Mouse (Mus musculus) stomach, postnatal 0 days (tissue): ENCODE results near the gene Rab43. TPM values are rescaled to one million over a fixed set of nuclear protein-coding genes. Genes with fewer than 3 reads are reported as not detected.

ENCODE experiments used
- ATAC-seq: fragments of 200-750 bp; cut with Nextera tagmentation; 2 replicates; pipeline ENCODE4 v1.8.0; 2017; ENCODE audit not compliant: low FRiP score, low TSS enrichment
- DNase-seq: peaks from one replicate; pipeline ENCODE4 v3.0.0-alpha.2; 2016; ENCODE audit warnings: low spot score
- H3K27ac ChIP-seq: fragments of 300-500 bp; sonication (generic); replicated peaks from 2 replicates; pipeline ENCODE4 v1.5.1; 2014; ENCODE audit warnings: mild to moderate bottlenecking, control low read depth
- H3K27me3 ChIP-seq: fragments of 300-500 bp; sonication (generic); 2 replicates; pipeline ENCODE4 v1.6.1; 2014; ENCODE audit warnings: low read length; ENCODE audit not compliant: control insufficient read depth, insufficient read depth
- H3K36me3 ChIP-seq: fragments of 300-500 bp; sonication (generic); 2 replicates; pipeline ENCODE4 v1.6.1; 2014; ENCODE audit warnings: low read length, mixed read lengths; ENCODE audit not compliant: control insufficient read depth, insufficient read depth
- H3K4me1 ChIP-seq: fragments of 300-500 bp; sonication (generic); replicated peaks from 2 replicates; pipeline ENCODE4 v1.6.1; 2014; ENCODE audit warnings: antibody characterized with exemption; ENCODE audit not compliant: control insufficient read depth, insufficient read depth
- H3K4me2 ChIP-seq: fragments of 300-500 bp; sonication (generic); replicated peaks from 2 replicates; pipeline ENCODE4 v1.6.1; 2014; ENCODE audit warnings: low read depth, mild to moderate bottlenecking, control low read depth, moderate library complexity
- H3K4me3 ChIP-seq: fragments of 300-500 bp; sonication (generic); 2 replicates; pipeline ENCODE4 v1.5.1; 2014; ENCODE audit warnings: low read depth, low read length, control low read depth
- H3K9ac ChIP-seq: fragments of 300-500 bp; sonication (generic); 2 replicates; pipeline ENCODE4 v1.6.1; 2014; ENCODE audit warnings: mild to moderate bottlenecking, low read length, control low read depth, mixed read lengths
- H3K9me3 ChIP-seq: fragments of 300-500 bp; sonication (generic); 2 replicates; pipeline ENCODE4 v1.6.1; 2016; ENCODE audit warnings: low read length; ENCODE audit not compliant: control insufficient read depth
- CTCF ChIP-seq: IDR thresholded peaks from 2 replicates; pipeline ENCODE4 v1.5.1; 2016; ENCODE audit warnings: antibody characterized with exemption, low read depth, mild to moderate bottlenecking, moderate library complexity
- EP300 ChIP-seq: optimal IDR thresholded peaks from 2 replicates; pipeline ENCODE3; 2016; ENCODE audit warnings: antibody characterized with exemption
- WGBS: fragments of 180-500 bp; shearing (Covaris S2); extraction: QIAGEN DNeasy Blood & Tissue Kit; methylation state at CpG from one replicate; pipeline ENCODE4 v1.1.7; 2014; 5-methylcytosine and 5-hydroxymethylcytosine counted together
- polyA plus RNA-seq: library from polyadenylated mRNA; unstranded; fragments of >200 nt; fragmentation: Nextera tagmentation; extraction: Ambion mirVana; gene quantifications from 2 replicates; pipeline ENCODE4 v1.2.1, GENCODE M21; 2015

Rab43 gene
- polyA plus RNA-seq, 1 experiment from 2014 or later: 12.6 TPM

- H3K4me1 ChIP-seq: no peaks in the 10 kb centered on the region
- H3K36me3 ChIP-seq: no peaks in the 10 kb centered on the region
- ATAC-seq (no peak), DNase-seq (no peak)
- H3K27ac ChIP-seq: no peak overlapping the region
- H3K4me3 ChIP-seq: no peak overlapping the region
- H3K27me3 ChIP-seq: no peaks in the 10 kb centered on the region
- TF ChIP-seq EP300: no peak
- no peak overlapping the region for H3K4me2 ChIP-seq
- no peaks in the 10 kb centered on the region for H3K9me3 ChIP-seq
- H3K9ac ChIP-seq: no peak overlapping the region; the same call in 1 of the 2 replicates
- 77% methylated on average over 4 of the region's 4 CpGs for WGBS
Measured at GRCm38 (mm10) chr6:87807735-87808440, 4.1 kb downstream of the Rab43 start.

DNA sequence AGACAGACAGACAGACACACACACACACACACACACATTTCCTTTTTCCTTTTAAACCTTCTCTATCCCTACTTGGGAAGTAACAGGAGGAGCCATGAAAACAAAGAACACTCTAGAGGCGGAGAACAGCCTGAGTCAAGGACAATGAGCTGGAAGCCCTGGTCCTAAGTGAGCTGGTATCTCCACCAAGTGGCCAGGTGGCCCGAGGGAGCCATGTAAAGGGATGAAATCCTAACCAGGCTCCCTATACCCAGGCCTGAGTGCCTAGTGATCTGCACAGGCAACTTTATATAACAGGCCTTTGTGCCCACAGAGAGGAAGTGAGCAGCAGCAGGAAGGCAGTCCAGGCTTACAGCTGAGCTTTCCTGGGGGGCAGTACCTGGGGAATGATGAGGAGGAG is 5.1 kb downstream of the Rab43 start:
- Histone ChIP-seq H3K36me3 (no peaks in the 10 kb centered on the region), H3K9me3 (no peaks in the 10 kb centered on the region), H3K27ac (no peak overlapping the region), H3K27me3 (no peaks in the 10 kb centered on the region), H3K4me2 (no peak overlapping the region), H3K9ac (no peak overlapping the region), H3K4me3 (no peak overlapping the region), H3K4me1 (no peaks in the 10 kb centered on the region)
- ATAC-seq (no peak), DNase-seq (no peak)
- TF ChIP-seq EP300 (no peak), CTCF (peak; percentile 43)
- 37% methylated on average over 2 of the region's 2 CpGs for WGBS

DNA sequence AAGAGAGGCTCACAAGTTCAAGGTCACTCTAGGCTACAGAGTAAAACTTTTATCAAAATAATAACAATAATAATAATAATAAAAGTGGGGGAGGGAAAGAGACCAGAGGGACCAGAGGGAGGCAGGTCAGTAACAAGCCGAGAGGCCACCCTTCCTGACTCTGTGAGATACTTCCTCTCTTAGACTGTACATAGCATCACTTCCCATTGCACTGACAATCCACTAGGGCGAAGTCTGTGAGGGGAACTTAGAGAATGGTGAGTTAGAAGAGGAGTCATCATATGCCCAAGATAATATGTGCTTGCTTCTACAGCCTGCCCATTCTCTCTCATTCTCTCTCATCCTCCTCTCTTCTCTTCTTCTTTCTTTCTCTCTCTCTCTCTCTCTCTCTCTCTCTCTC is 5.9 kb downstream of the Rab43 start:
- no peak for DNase-seq
- Histone ChIP-seq H3K4me2 (no peak overlapping the region), H3K4me1 (no peaks in the 10 kb centered on the region), H3K9ac (no peak overlapping the region), H3K27ac (no peak overlapping the region), H3K9me3 (no peaks in the 10 kb centered on the region), H3K36me3 (no peaks in the 10 kb centered on the region), H3K27me3 (no peaks in the 10 kb centered on the region), H3K4me3 (no peak overlapping the region)
- TF ChIP-seq CTCF (no peak; the same call in 1 of the 2 replicates), EP300 (no peak)
- WGBS: 76% methylated on average over 2 of the region's 2 CpGs
- no peak for ATAC-seq

GRCm38 (mm10) chr6:87805448-87805847 is 6.5 kb downstream of the Rab43 start:
- WGBS: 81% methylated on average over 7 of the region's 7 CpGs
- Histone ChIP-seq H3K4me1 (no peaks in the 10 kb centered on the region), H3K9me3 (no peaks in the 10 kb centered on the region), H3K4me3 (no peak overlapping the region), H3K36me3 (no peaks in the 10 kb centered on the region), H3K4me2 (no peak overlapping the region), H3K27me3 (no peaks in the 10 kb centered on the region), H3K27ac (no peak overlapping the region), H3K9ac (no peak overlapping the region)
- ATAC-seq (no peak), DNase-seq (no peak)
- TF ChIP-seq CTCF (no peak), EP300 (no peak)

DNA sequence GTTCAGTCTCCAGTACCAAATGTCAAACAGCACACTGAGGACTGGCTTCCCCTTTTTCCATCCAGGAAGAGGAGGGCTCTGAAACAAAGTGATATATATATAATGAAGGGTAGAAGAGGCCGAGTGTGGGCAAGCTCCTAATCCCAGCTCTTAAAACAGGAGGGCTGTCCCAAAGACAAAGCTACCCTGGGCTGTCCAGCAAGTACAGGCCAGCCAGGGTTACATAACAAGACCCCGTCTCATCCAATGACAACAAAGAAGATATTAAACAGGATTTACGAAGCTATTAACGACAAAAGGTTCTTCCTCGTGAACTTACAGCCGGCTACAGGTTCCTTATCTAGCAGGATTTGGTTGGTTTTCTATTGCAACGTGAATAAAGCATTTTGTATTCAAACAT is 7.1 kb downstream of the Rab43 start:
- ATAC-seq: no peak

DNA sequence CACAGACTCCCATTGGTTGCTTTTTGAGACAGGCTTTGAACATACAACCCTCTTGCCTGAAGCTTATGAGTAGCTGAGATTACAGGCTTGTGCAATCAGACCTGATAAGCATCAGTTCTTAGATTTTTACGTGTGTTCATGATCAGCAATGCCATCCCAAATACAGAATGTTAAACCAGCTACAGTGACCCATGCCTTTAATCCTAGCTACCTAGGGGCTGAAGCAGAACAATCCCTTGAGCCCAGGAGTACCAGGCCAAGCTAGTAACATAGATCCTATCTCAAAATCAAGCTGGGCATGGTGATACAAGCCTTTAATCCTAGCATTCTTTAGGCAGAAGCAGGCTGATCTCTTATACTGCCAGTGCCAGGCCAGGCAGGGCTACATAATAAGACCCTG is 7.9 kb downstream of the Rab43 start:
- Histone ChIP-seq H3K9me3 (no peaks in the 10 kb centered on the region), H3K4me2 (no peak overlapping the region), H3K27ac (no peak overlapping the region), H3K36me3 (no peaks in the 10 kb centered on the region), H3K27me3 (no peaks in the 10 kb centered on the region), H3K9ac (no peak overlapping the region), H3K4me1 (no peaks in the 10 kb centered on the region), H3K4me3 (no peak overlapping the region)
- TF ChIP-seq EP300: no peak
- TF ChIP-seq CTCF: no peak
- WGBS: 61% methylated on average over 1 of the region's 1 CpGs
- DNase-seq (no peak), ATAC-seq (no peak)

More for the DNA sequence above, 7.1 kb downstream of the Rab43 start:
- H3K9ac ChIP-seq: no peak overlapping the region
- TF ChIP-seq CTCF (no peak), EP300 (no peak)
- no peak for DNase-seq
- H3K4me3 ChIP-seq: no peak overlapping the region
- H3K27me3 ChIP-seq: no peaks in the 10 kb centered on the region
- H3K36me3 ChIP-seq: no peaks in the 10 kb centered on the region
- WGBS: 64% methylated on average over 7 of the region's 7 CpGs
- H3K27ac ChIP-seq: no peak overlapping the region
- H3K4me1 ChIP-seq: no peaks in the 10 kb centered on the region
- H3K9me3 ChIP-seq: no peaks in the 10 kb centered on the region
- H3K4me2 ChIP-seq: no peak overlapping the region
